Mouse (Mus musculus): Measurements from ENCODE around the gene Egfl8.

- TF ChIP-seq POLR2A (IDR thresholded peaks at IDR 0.05; ENCODE audit: low read depth, low read length) (peak; percentile 97), CTCF (IDR thresholded peaks at IDR 0.05; ENCODE audit: extremely low read depth, insufficient read depth, insufficient read length, insufficient replicate concordance) (no peak)
Measured at GRCm38 (mm10) chr17:34587423-34587811, 28.4 kb downstream of the Egfl8 start.

All from spleen, adult 2 months (tissue).